Mouse (Mus musculus) urinary bladder, adult 18-20 months (tissue): ENCODE results near the gene Txndc8.

ENCODE experiments used
- DNase-seq, 2 experiments: peaks; one replicate each; pipeline ENCODE4 v3.0.0; 2022; ENCODE audit warnings: low spot score in 2 of 2, mixed read lengths in 2 of 2

Gene Txndc8

DNA sequence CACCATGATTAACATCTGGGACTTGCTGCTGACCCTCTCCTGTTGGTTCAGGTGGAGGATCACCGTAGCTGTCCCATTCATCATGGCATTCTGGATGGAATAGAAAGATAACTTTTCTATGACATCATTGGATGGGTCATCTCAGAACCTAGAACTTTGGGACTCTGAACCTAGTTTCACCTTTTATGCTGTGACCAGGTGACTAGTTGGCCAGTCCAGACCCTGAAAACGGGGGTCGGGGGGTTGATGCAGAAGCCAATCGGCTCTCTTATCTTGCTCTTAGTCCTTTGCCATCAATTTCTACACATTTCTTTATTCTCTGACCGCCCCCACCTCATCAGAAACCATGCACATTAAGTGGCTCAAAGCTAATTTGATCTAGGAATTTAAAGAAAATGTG, at the start of gene Txndc8:
Gene Txndc8, minus strand, starts transcription at position 101 of the 400 bp plus-strand sequence.
- no peak for DNase-seq

GRCm38 (mm10) chr4:58055653-58056052, 46.7 kb upstream of the Txndc8 start:
- no peak for DNase-seq

GRCm38 (mm10) chr4:58054441-58054840, 45.5 kb upstream of the Txndc8 start:
- DNase-seq, result no peak

GRCm38 (mm10) chr4:58050746-58051145, 41.8 kb upstream of the Txndc8 start:
- no peak for DNase-seq

- DNase-seq, result no peak
Measured at GRCm38 (mm10) chr4:58050276-58050675, 41.4 kb upstream of the Txndc8 start.

GRCm38 (mm10) chr4:58044833-58045232, 35.9 kb upstream of the Txndc8 start:
- no peak for DNase-seq

GRCm38 (mm10) chr4:58044356-58044755, 35.4 kb upstream of the Txndc8 start:
- no peak for DNase-seq

GRCm38 (mm10) chr4:58040093-58040492, 31.2 kb upstream of the Txndc8 start:
- no peak for DNase-seq

- no peak for DNase-seq
Measured at GRCm38 (mm10) chr4:58037096-58037705, 28.3 kb upstream of the Txndc8 start.

DNA sequence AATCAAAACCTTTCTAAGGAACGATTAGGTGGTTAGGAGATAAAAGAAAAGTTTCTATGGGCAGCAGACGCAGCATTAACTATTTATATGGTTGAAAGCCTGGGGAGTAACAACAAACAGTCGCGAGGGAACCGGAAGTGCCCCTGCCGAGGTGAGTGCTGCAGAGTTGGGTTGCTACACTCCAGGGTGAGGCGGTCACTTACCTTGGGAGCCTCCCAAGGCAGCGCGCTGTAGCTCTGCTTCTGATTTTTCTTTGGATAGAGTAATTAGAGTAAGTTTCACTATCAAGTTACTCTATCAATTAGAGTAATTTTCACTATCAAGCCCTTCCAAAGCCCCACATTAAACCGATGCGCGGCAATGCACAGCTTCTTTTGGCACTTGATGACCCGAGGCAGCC, 25.7 kb upstream of the Txndc8 start:
- DNase-seq, result no peak

GRCm38 (mm10) chr4:58032714-58033113, 23.8 kb upstream of the Txndc8 start:
- no peak for DNase-seq

GRCm38 (mm10) chr4:58003501-58003900, 5.4 kb downstream of the Txndc8 start:
- DNase-seq, result no peak

DNA sequence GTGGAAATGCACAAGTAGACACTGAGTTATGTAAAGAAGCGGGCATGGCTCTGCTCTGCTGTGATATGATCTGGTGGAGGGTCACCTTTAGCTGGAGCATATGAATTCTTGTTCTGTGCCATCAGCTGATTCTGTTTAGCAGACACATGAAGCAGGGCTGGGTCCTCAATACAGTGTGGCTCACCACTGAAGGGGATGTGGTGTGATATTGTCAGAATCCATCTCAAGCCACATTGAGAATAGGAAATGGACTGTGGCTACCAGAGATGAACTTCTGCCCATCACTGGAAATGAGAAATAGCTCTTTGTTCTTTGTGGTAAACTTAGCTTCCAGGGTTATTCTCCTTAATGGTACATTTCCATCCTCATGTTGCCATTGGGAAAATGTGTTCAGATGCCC, 17.5 kb downstream of the Txndc8 start:
- DNase-seq, result no peak

GRCm38 (mm10) chr4:57974400-57975117, 34.4 kb downstream of the Txndc8 start:
- DNase-seq, result no peak

GRCm38 (mm10) chr4:57973592-57974268, 35.2 kb downstream of the Txndc8 start:
- DNase-seq, result no peak

- no peak for DNase-seq
Measured at GRCm38 (mm10) chr4:57970285-57970684, 38.6 kb downstream of the Txndc8 start.

DNA sequence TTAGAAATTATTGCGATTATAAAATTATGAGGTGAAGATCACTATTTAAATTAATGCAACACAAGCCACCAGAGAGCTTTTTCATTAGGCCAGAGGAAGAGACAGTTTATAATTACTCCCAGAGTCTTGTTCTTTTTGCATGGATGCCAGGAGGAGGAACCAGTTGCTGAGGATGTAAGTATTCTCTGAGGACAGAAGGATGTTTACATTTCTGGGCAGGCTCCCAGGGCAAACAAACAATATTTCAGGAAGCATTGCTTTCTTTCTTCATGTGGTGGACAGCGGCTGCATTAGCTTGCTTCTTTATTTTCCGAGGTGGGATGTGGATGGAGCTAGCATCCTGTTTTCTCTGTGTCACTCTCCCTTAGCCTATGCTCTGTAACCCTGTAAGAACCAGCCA, 41.7 kb downstream of the Txndc8 start:
- DNase-seq, result no peak

GRCm38 (mm10) chr4:57965516-57965915, 43.4 kb downstream of the Txndc8 start:
- DNase-seq, result no peak

GRCm38 (mm10) chr4:57964143-57964542, 44.8 kb downstream of the Txndc8 start:
- DNase-seq, result no peak

DNA sequence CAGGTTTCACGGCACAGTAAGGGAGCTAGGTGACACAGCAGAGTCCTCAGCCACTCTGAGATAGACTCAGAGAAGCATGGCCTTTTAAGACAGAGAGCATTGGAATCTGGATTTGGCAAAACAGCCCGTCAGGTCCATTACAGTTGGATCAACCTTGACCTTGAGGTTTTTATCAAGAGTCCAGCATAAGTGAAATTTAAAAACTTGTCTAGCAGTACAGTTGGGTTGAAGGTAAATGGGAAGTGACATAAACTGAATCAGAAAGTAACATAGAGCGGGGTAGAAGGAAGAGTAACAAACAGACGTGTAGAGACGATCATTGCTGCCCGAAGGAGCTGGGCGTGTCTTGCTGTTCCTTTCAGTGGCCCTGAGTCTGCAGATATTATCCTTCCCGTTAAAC, 49.9 kb downstream of the Txndc8 start:
- no peak for DNase-seq

DNA sequence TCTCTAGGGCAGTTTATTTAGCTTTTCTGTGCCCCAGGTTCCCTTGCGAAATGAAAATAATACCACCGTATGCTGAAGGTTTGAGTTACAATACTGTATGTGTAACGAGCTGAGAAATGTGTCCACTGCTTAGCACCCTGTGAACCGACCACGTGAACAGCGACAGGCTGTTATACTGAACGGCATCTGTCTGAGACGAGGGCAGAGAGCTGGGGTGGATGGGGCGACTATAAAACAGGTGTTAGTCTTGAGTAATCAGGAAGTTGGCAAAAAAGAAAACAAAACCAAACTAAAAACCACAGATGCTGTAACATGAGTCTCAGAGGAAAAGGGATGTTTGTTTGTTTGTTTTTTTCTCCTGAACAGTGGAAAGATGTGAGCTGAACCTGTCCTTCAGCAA, 50.8 kb downstream of the Txndc8 start:
- no peak for DNase-seq

GRCm38 (mm10) chr4:57957200-57958085, 51.5 kb downstream of the Txndc8 start:
- DNase-seq, result peak in 1 of 2 experiments; percentile 30
